Mouse (Mus musculus) kidney, embryonic 16.5 days (tissue): Measurements from ENCODE around the gene Srsf2. TPM values are rescaled to one million over a fixed set of nuclear protein-coding genes. Genes with fewer than 3 reads are reported as not detected.
A peak's percentile ranks its signal among the peaks of the same experiment; 100 is the strongest.

Experiments
- ATAC-seq: fragments of 200-750 bp; cut with Nextera tagmentation; 2 replicates; pipeline ENCODE4 v1.8.0; 2017; ENCODE audit warnings: moderate TSS enrichment; ENCODE audit not compliant: low FRiP score, low TSS enrichment
- H3K27ac ChIP-seq: fragments of 300-500 bp; sonication (generic); 2 replicates; pipeline ENCODE4 v1.5.1; 2014; ENCODE audit warnings: low read length
- H3K27me3 ChIP-seq: fragments of 300-500 bp; sonication (generic); 2 replicates; pipeline ENCODE4 v1.6.1; 2014; ENCODE audit warnings: low read length, control low read depth, mixed read lengths; ENCODE audit not compliant: insufficient read depth
- H3K36me3 ChIP-seq: fragments of 300-500 bp; sonication (generic); 2 replicates; pipeline ENCODE4 v1.6.1; 2014; ENCODE audit warnings: low read length, control low read depth, mixed read lengths; ENCODE audit not compliant: insufficient read depth
- H3K4me1 ChIP-seq: fragments of 300-500 bp; sonication (generic); 2 replicates; pipeline ENCODE4 v1.6.1; 2014; ENCODE audit warnings: low read length, control low read depth, mixed read lengths; ENCODE audit not compliant: insufficient read depth
- H3K4me2 ChIP-seq: fragments of 300-500 bp; sonication (generic); replicated peaks from 2 replicates; pipeline ENCODE4 v1.6.1; 2014; ENCODE audit warnings: low read depth, low read length
- H3K4me3 ChIP-seq: fragments of 300-500 bp; sonication (generic); 2 replicates; pipeline ENCODE4 v1.5.1; 2014; ENCODE audit warnings: mild to moderate bottlenecking, low read length
- H3K9ac ChIP-seq: fragments of 300-500 bp; sonication (generic); replicated peaks from 2 replicates; pipeline ENCODE4 v1.6.1; 2014; ENCODE audit warnings: low read length
- H3K9me3 ChIP-seq: fragments of 300-500 bp; sonication (generic); 2 replicates; pipeline ENCODE4 v1.6.1; 2016; ENCODE audit warnings: low read length, control low read depth
- WGBS: fragments of 180-500 bp; shearing (Covaris S2); extraction: QIAGEN DNeasy Blood & Tissue Kit; methylation state at CpG from one replicate; pipeline ENCODE4 v1.1.7; 2014; 5-methylcytosine and 5-hydroxymethylcytosine counted together
- polyA plus RNA-seq: library from polyadenylated mRNA; unstranded; fragments of >200 nt; fragmentation: Nextera tagmentation; extraction: Ambion mirVana; gene quantifications from 2 replicates; pipeline ENCODE4 v1.2.1, GENCODE M21; 2015

The Srsf2 gene
- polyA plus RNA-seq, 1 experiment from 2014 or later, result 729 TPM

DNA sequence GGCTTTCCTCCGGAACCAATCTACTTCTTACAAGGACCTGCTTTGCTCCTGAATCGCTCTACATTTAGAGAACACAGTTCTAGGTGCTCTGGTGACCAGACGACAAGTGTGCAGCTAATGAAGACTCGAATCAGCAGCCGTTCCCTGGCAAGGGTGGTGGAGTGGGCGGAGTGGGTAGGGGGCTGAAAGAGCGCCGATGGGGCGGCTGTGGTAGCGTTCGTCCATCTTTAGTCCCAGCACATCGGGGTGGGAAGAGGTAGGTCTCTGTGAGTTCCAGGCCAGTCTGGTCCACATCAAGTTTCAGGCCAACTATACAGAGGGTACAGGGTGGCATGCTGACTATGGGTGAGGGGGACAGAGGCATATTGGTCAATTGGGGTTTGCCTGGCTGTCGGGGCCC is 39.3 kb downstream of the Srsf2 start:
- no peak overlapping the region for H3K4me2 ChIP-seq

DNA sequence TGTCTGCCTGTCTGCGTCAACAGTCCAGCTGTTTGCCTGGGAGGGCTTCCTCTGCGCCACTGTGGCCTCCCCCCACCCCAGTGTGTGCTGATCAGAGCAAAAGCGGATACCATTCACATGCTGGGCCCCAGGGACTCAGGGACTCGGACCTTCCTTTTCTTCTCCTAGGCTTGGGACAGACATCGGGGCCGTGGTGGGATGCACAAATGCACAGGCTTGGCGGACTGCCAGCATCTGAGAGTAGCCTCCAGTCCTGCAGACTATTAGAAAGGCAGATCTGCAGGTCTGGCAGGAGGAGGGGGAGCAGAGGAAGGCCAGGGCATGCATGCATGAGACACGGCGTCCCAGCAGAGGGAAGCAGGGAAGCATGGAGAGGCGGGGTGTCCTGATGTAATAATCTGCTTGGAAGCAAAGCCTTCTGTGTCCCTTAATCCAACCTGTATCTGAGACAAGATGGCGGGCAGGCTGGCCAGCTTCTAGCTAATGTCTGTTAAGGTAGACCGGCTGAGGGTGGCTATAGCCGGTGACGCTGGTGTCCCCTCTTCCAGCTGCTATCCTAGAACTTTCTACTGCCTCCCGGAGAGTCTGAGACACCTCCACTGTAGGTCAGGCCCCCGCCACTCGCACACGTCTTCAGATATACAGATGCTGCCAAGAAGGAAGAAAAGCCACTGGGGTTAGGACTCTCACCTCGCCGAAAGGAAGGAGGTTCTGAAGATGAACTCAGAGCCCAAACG is 39.9 kb downstream of the Srsf2 start:
- Histone ChIP-seq H3K9ac (0 out of 2 replicates have a peak overlapping the region, but pooled peaks have one; percentile 22), H3K9me3 (no peaks in the 10 kb centered on the region), H3K36me3 (no peaks in the 10 kb centered on the region), H3K27ac (peak overlapping the region; percentile 67), H3K4me3 (no peak overlapping the region), H3K4me2 (0 out of 2 replicates have a peak overlapping the region, but pooled peaks have one; percentile 11), H3K27me3 (no peaks in the 10 kb centered on the region), H3K4me1 (peaks cover 44% of the 10 kb centered on the region)
- ATAC-seq, result peak; percentile 25
- WGBS, result 38% methylated on average over 21 of the region's 21 CpGs

More for the DNA sequence above, 39.3 kb downstream of the Srsf2 start:
- Histone ChIP-seq H3K36me3 (no peaks in the 10 kb centered on the region), H3K4me1 (peaks cover 49% of the 10 kb centered on the region), H3K27ac (peak overlapping the region; percentile 67), H3K9ac (no peak overlapping the region), H3K27me3 (no peaks in the 10 kb centered on the region), H3K4me3 (no peak overlapping the region), H3K9me3 (no peaks in the 10 kb centered on the region)
- ATAC-seq, result no peak
- 83% methylated on average over 13 of the region's 13 CpGs for WGBS

DNA sequence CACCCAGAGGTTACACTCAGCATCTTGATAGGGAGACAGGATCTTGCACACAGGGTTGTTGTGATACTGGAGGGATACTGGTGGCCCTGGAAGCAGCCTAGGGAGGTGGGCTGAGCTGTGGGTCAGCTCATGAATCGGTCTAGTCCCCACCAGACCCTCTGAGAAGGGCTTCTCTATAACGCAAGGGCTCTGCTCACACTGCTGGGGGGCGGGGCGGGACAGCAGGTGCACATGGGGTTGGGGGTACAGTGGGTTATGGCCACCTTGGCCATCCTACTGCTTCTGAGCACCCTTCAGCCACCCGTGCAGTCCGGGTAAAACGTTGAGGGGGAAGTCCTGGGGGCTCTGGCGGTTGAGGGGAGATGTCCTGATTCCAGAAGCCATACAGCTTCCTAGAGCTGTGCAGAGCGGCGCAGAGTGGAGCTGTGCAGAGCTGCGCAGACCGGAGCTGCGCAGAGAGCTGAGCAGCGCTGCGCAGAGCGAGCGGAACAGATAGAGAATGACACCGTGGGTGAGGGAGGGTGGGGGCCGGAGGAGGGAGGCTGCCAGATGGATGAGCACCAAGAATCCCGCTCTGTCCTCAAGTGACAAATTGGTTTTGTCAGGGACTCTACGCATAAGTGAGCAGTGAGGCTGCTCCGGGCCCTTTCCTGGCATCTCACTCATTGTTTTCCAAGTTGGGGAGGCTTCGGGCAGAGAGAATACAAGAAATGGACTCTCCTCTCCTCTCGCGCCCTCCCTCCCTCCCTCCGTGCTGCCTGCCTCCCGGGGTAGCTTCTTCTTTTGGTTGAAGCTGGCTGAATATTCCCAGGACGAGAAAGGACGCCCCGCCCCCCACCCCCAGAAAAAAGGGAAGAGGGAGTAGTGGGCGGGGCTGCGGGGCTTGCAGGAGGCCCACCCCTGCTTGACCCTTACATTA is 41.7 kb downstream of the Srsf2 start:
- Histone ChIP-seq H3K27me3 (no peaks in the 10 kb centered on the region), H3K4me1 (peaks cover 49% of the 10 kb centered on the region)
- ATAC-seq, result peak; percentile 77

DNA sequence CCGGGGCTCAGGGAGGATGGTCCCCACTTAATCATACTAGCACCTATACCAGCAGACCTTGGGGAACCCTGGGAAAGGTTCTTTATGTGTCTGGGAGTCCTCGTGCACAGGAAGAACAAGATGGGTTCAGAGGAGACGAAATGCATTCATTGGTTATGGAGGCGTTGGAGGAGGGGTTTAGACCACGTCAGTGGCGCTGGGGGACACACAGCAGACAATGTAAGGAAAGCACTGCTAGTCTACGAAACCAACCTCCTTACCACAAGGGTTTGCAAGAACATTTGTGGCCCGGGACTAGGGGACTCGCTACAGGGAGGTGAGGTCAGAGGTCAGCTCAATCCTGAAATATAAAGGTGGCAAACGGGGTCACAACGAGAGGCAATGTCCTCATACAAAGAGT is 42.4 kb downstream of the Srsf2 start:
- no peak overlapping the region for H3K27ac ChIP-seq
- H3K4me1 ChIP-seq, result peaks cover 49% of the 10 kb centered on the region
- no peak for ATAC-seq
- no peaks in the 10 kb centered on the region for H3K9me3 ChIP-seq
- no peak overlapping the region for H3K4me2 ChIP-seq
- H3K9ac ChIP-seq, result no peak overlapping the region
- 80% methylated on average over 11 of the region's 11 CpGs for WGBS
- no peaks in the 10 kb centered on the region for H3K36me3 ChIP-seq
- H3K27me3 ChIP-seq, result no peaks in the 10 kb centered on the region
- H3K4me3 ChIP-seq, result no peak overlapping the region

More for the DNA sequence above, 41.7 kb downstream of the Srsf2 start:
- Histone ChIP-seq H3K36me3 (no peaks in the 10 kb centered on the region), H3K9me3 (no peaks in the 10 kb centered on the region), H3K4me2 (peak overlapping the region; percentile 69), H3K27ac (peak overlapping the region; percentile 75), H3K4me3 (peak overlapping the region; percentile 39), H3K9ac (peak overlapping the region; percentile 49)
- WGBS, result 8% methylated on average over 32 of the region's 32 CpGs

DNA sequence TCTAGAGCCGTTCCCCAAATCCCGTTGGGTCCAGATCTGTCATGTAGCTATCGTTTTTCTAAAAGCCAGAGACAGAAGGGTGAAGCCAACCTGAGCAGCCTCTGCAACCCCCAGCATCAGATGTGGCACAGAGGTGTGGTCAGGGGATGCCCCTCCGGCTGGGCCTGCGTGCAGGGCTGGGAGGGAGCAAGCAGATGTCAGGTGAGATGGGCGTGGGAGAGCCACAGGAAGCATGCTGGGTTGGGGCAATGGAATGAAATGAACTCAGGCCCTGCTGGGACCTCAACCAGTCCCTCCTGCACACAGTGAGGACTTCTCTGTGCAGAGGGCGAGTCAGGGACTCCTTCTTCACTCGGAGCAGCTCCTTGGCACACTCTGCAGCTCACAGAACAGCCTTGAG is 43.4 kb downstream of the Srsf2 start:
- no peak for ATAC-seq
- H3K27me3 ChIP-seq, result no peaks in the 10 kb centered on the region
- peaks cover 39% of the 10 kb centered on the region for H3K4me1 ChIP-seq
- no peak overlapping the region for H3K4me3 ChIP-seq
- H3K4me2 ChIP-seq, result no peak overlapping the region
- H3K9me3 ChIP-seq, result no peaks in the 10 kb centered on the region
- 83% methylated on average over 8 of the region's 8 CpGs for WGBS
- H3K36me3 ChIP-seq, result no peaks in the 10 kb centered on the region
- H3K9ac ChIP-seq, result no peak overlapping the region
- H3K27ac ChIP-seq, result no peak overlapping the region

DNA sequence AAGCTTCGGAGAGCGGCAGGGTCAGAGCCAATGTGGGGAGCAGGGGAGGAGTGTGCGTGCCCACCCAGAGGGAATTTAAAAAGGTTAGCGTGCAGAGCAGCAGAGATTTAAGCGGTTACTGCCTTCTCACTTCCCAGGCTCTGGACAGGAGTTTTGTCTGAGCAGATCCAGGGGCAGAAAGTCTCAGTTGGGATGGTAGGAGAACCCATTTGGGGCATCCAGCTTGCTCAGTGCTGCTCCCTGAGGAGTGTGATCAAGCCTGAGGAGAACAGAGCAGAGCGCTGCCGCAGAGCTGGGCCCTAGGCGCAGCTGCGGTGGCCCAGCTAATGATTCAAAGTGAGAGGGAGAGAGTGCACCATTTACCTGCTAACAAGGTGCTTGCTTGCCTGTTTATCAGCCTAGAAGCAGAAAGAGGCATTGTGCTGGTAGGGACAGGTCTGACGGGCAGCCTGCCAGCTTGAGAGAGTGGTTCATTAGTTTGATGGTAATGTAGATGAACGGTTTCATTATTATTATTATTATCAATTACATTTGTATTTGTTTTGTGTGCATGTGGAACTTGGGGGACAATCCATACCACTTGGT is 44.0 kb downstream of the Srsf2 start:
- Histone ChIP-seq H3K27ac (no peak overlapping the region), H3K4me2 (no peak overlapping the region), H3K27me3 (no peaks in the 10 kb centered on the region), H3K4me1 (peaks cover 33% of the 10 kb centered on the region), H3K36me3 (no peaks in the 10 kb centered on the region), H3K9ac (no peak overlapping the region), H3K4me3 (no peak overlapping the region), H3K9me3 (no peaks in the 10 kb centered on the region)
- no peak for ATAC-seq
- WGBS, result 79% methylated on average over 11 of the region's 11 CpGs

DNA sequence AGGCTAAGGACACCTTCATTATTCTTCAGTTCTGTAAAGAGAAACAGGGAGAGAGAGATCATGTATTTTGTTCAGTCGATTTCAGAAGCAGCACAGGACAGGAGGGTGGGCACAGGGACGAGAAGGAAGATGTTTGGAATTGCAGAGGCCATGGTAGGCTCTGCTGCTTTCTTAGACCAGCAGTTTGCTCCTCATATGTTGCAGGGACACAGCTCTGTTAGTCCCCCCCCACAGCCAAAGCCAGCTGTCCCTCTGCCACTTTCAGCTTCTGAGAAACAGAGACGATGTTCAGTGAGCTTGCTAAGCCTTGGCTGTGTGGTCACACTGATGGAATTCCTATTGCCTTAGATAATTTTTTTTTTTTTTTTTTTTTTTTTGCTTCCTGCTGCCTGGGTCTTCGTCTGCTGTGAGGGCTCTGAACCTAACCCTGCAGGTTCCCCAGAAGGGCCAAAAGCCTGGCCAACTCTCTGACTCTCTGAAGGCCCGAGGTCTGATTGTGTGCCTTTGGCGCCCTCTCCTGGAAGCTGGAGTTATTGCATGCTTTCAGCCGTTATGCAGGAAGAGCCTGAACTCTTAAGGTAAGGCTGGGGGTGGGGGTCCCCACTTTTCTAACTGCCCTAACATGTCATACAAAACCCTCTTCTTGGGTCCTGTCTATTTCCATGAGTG is 44.8 kb downstream of the Srsf2 start:
- no peak for ATAC-seq

DNA sequence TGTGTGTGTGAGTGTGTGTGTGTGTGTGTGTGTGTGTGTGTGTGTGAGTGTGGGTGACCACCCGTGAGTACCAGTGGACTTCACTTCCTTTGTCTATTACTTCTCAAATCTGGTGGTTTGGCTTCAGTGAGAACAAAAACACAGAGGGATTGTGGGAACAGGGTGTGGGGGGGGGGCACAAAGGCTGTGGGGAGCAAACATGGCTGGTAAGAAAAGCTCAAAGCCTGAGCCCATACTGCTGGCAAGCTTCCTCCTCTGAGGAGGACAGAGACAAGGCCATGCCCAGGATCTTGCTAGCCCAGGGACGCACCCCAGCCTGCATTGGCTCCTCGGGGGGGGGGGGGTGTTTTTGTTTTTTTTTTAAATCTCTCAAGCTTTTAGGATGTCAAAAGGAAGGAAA is 45.4 kb downstream of the Srsf2 start:
- WGBS, result 49% methylated on average over 3 of the region's 3 CpGs
- H3K9me3 ChIP-seq, result no peaks in the 10 kb centered on the region
- no peak overlapping the region for H3K4me2 ChIP-seq
- no peak overlapping the region for H3K4me3 ChIP-seq
- no peaks in the 10 kb centered on the region for H3K36me3 ChIP-seq
- H3K27me3 ChIP-seq, result no peaks in the 10 kb centered on the region
- H3K27ac ChIP-seq, result peak overlapping the region; percentile 63; the same call in 1 of the 2 replicates
- peaks cover 19% of the 10 kb centered on the region for H3K4me1 ChIP-seq
- no peak for ATAC-seq
- H3K9ac ChIP-seq, result no peak overlapping the region

More for the DNA sequence above, 44.8 kb downstream of the Srsf2 start:
- H3K36me3 ChIP-seq, result no peaks in the 10 kb centered on the region
- peaks cover 25% of the 10 kb centered on the region for H3K4me1 ChIP-seq
- H3K27ac ChIP-seq, result peak overlapping the region; percentile 63; the same call in 1 of the 2 replicates
- H3K9ac ChIP-seq, result no peak overlapping the region
- H3K4me2 ChIP-seq, result no peak overlapping the region
- 23% methylated on average over 7 of the region's 7 CpGs for WGBS
- no peak overlapping the region for H3K4me3 ChIP-seq
- H3K27me3 ChIP-seq, result no peaks in the 10 kb centered on the region
- no peaks in the 10 kb centered on the region for H3K9me3 ChIP-seq

DNA sequence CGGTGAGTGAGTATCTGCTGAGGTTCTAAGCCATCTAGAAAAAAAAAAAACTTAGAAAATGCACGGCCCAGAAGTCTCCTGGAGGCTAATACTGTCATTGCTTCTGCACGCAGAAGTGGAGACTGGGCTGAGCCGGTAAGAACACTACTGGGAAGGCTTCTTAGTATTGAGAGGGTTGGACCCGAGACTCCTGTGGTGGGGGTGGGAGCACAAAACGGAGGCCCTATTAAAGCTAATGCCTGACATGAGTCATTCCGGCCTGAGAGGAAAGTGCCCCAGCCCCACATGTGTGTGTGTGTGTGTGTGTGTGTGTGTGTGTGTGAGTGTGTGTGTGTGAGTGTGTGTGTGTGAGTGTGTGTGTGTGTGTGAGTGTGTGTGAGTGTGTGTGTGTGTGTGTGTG is 45.8 kb downstream of the Srsf2 start:
- H3K27me3 ChIP-seq, result no peaks in the 10 kb centered on the region
- 52% methylated on average over 7 of the region's 7 CpGs for WGBS
- H3K9me3 ChIP-seq, result no peaks in the 10 kb centered on the region
- H3K27ac ChIP-seq, result 0 out of 2 replicates have a peak overlapping the region, but pooled peaks have one; percentile 45
- no peak overlapping the region for H3K9ac ChIP-seq
- H3K4me2 ChIP-seq, result no peak overlapping the region
- H3K4me3 ChIP-seq, result no peak overlapping the region
- no peaks in the 10 kb centered on the region for H3K36me3 ChIP-seq
- peaks cover 15% of the 10 kb centered on the region for H3K4me1 ChIP-seq
- no peak for ATAC-seq
